Mouse (Mus musculus) MEL (cell line): Measurements from ENCODE around the gene Pigs. TPM values are rescaled to one million over a fixed set of nuclear protein-coding genes. Genes with fewer than 3 reads are reported as not detected.

ENCODE experiments used
- DNase-seq: peaks from one replicate; pipeline ENCODE4 v3.0.0; 2011; ENCODE audit warnings: low read depth, low spot score
- H3K27ac ChIP-seq: 2 replicates; pipeline ENCODE4 v1.5.1; 2012; ENCODE audit warnings: low read depth, mild to moderate bottlenecking, control low read depth, low read length, moderate library complexity; ENCODE audit not compliant: control insufficient read depth
- H3K27me3 ChIP-seq, 2 experiments: fragments of 150-350 bp in 1 of 2; sonication (generic) in 1 of 2; 2 replicates each; pipeline ENCODE4 v1.6.1; 2012; ENCODE audit warnings: low read length in 2 of 2, mild to moderate bottlenecking in 2 of 2, improper control_type of control experiment in 1 of 2, moderate library complexity in 1 of 2; ENCODE audit not compliant: insufficient read depth in 2 of 2, control insufficient read depth in 1 of 2
- H3K36me3 ChIP-seq, 2 experiments: 2 replicates each; pipeline ENCODE4 v1.6.1; 2012 to 2014; ENCODE audit warnings: low read length in 2 of 2, improper control_type of control experiment in 1 of 2, inconsistent platforms in 1 of 2, mild to moderate bottlenecking in 1 of 2; ENCODE audit not compliant: insufficient read depth in 2 of 2, control insufficient read depth in 1 of 2
- H3K4me1 ChIP-seq, 2 experiments: fragments of 150-350 bp in 1 of 2; sonication (generic) in 1 of 2; 2 replicates each; pipeline ENCODE4 v1.6.1; 2012; ENCODE audit warnings: low read length in 2 of 2, improper control_type of control experiment in 1 of 2, mild to moderate bottlenecking in 1 of 2; ENCODE audit not compliant: insufficient read depth in 2 of 2, control insufficient read depth in 1 of 2
- H3K4me3 ChIP-seq, 2 experiments: fragments of 150-350 bp in 1 of 2; sonication (generic) in 1 of 2; 2 replicates each; pipeline ENCODE4 v1.5.1; 2012; ENCODE audit warnings: low read depth in 2 of 2, low read length in 2 of 2, mild to moderate bottlenecking in 2 of 2, moderate library complexity in 2 of 2, control low read depth in 1 of 2, improper control_type of control experiment in 1 of 2; ENCODE audit not compliant: control insufficient read depth in 1 of 2, insufficient read depth in 1 of 2
- H3K79me2 ChIP-seq: 2 replicates; pipeline ENCODE4 v1.6.1; 2012; ENCODE audit warnings: mild to moderate bottlenecking, low read length, moderate library complexity; ENCODE audit not compliant: control insufficient read depth, poor library complexity, insufficient read depth
- H3K9ac ChIP-seq: 2 replicates; pipeline ENCODE4 v1.6.1; 2012; ENCODE audit warnings: low read depth, mild to moderate bottlenecking, control low read depth, low read length, moderate library complexity; ENCODE audit not compliant: control insufficient read depth, poor library complexity, severe bottlenecking
- H3K9me3 ChIP-seq: fragments of 150-350 bp; sonication (generic); replicated peaks from 2 replicates; pipeline ENCODE4 v1.6.1; 2012; ENCODE audit warnings: mild to moderate bottlenecking, low read length, improper control_type of control experiment, moderate library complexity; ENCODE audit not compliant: insufficient read depth
- BHLHE40 ChIP-seq: IDR thresholded peaks from 2 replicates; pipeline ENCODE4 v1.6.1; 2012; ENCODE audit warnings: low read depth, mild to moderate bottlenecking, inconsistent platforms, low read length, improper control_type of control experiment, borderline replicate concordance
- CHD1 ChIP-seq: IDR thresholded peaks from 2 replicates; pipeline ENCODE4 v1.6.1; 2012; ENCODE audit warnings: low read depth, mild to moderate bottlenecking, inconsistent platforms, low read length, improper control_type of control experiment
- CHD2 ChIP-seq: IDR thresholded peaks from 2 replicates; pipeline ENCODE4 v1.6.1; 2011; ENCODE audit warnings: low read length, improper control_type of control experiment
- CTCF ChIP-seq, 3 experiments: IDR thresholded peaks in 2 of 3; conservative IDR thresholded peaks in 1 of 3; 2 replicates each; pipeline ENCODE4 v1.5.1; 2011 to 2012; ENCODE audit warnings: low read length in 3 of 3, low read depth in 2 of 3, mild to moderate bottlenecking in 2 of 3, improper control_type of control experiment in 1 of 3, inconsistent platforms in 1 of 3, mixed read lengths in 1 of 3, moderate library complexity in 1 of 3; ENCODE audit not compliant: control insufficient read depth in 1 of 3, insufficient read depth in 1 of 3, poor library complexity in 1 of 3, severe bottlenecking in 1 of 3
- E2F4 ChIP-seq: IDR thresholded peaks from 2 replicates; pipeline ENCODE4 v1.6.1; 2011; ENCODE audit warnings: low read depth, low read length, improper control_type of control experiment, borderline replicate concordance
- ELF1 ChIP-seq: IDR thresholded peaks from 2 replicates; pipeline ENCODE4 v1.6.1; 2014; ENCODE audit warnings: low read depth, mild to moderate bottlenecking, inconsistent platforms, low read length, improper control_type of control experiment, moderate library complexity
- EP300 ChIP-seq, 2 experiments: IDR thresholded peaks; 2 replicates each; pipeline ENCODE4 v1.6.1; 2011; ENCODE audit warnings: improper control_type of control experiment in 2 of 2, low read length in 2 of 2, low read depth in 1 of 2, mild to moderate bottlenecking in 1 of 2
- ETS1 ChIP-seq: IDR thresholded peaks from 2 replicates; pipeline ENCODE4 v1.6.1; 2012; ENCODE audit warnings: low read depth, mild to moderate bottlenecking, inconsistent platforms, low read length, improper control_type of control experiment, moderate library complexity
- GABPA ChIP-seq: IDR thresholded peaks from 2 replicates; pipeline ENCODE4 v1.6.1; 2012; ENCODE audit warnings: low read depth, mild to moderate bottlenecking, inconsistent platforms, low read length, improper control_type of control experiment, moderate library complexity
- GATA1 ChIP-seq: IDR thresholded peaks from 2 replicates; pipeline ENCODE4 v1.6.1; 2011; ENCODE audit warnings: low read depth, low read length, improper control_type of control experiment
- HCFC1 ChIP-seq: IDR thresholded peaks from 2 replicates; pipeline ENCODE4 v1.6.1; 2012; ENCODE audit warnings: low read depth, mild to moderate bottlenecking, inconsistent platforms, low read length, improper control_type of control experiment, moderate library complexity
- JUND ChIP-seq: IDR thresholded peaks from 2 replicates; pipeline ENCODE4 v1.6.1; 2011; ENCODE audit warnings: low read depth, mild to moderate bottlenecking, improper control_type of control experiment, low read length
- MAFK ChIP-seq: IDR thresholded peaks from 2 replicates; pipeline ENCODE4 v1.6.1; 2011; ENCODE audit warnings: low read depth, mild to moderate bottlenecking, low read length, improper control_type of control experiment, borderline replicate concordance
- MAX ChIP-seq: IDR thresholded peaks from 2 replicates; pipeline ENCODE4 v1.6.1; 2011; ENCODE audit warnings: low read length, improper control_type of control experiment
- MAZ ChIP-seq: IDR thresholded peaks from 2 replicates; pipeline ENCODE4 v1.6.1; 2012; ENCODE audit warnings: low read depth, mild to moderate bottlenecking, inconsistent platforms, low read length, improper control_type of control experiment
- MEF2A ChIP-seq: IDR thresholded peaks from 2 replicates; pipeline ENCODE4 v1.6.1; 2014; ENCODE audit warnings: low read depth, mild to moderate bottlenecking, inconsistent platforms, low read length, improper control_type of control experiment; ENCODE audit not compliant: poor library complexity, insufficient replicate concordance, severe bottlenecking; ENCODE audit errors: extremely low read depth
- MXI1 ChIP-seq: IDR thresholded peaks from 2 replicates; pipeline ENCODE4 v1.6.1; 2011; ENCODE audit warnings: mild to moderate bottlenecking, low read depth, low read length, improper control_type of control experiment
- MYB ChIP-seq: IDR thresholded peaks from 2 replicates; pipeline ENCODE4 v1.6.1; 2011; ENCODE audit warnings: mild to moderate bottlenecking, low read depth, low read length, improper control_type of control experiment
- MYC ChIP-seq: IDR thresholded peaks from 2 replicates; pipeline ENCODE4 v1.6.1; 2011; ENCODE audit warnings: low read depth, mild to moderate bottlenecking, low read length, improper control_type of control experiment, moderate library complexity
- NELFE ChIP-seq: IDR thresholded peaks from 2 replicates; pipeline ENCODE4 v1.6.1; 2011; ENCODE audit warnings: low read depth, low read length, improper control_type of control experiment
- NRF1 ChIP-seq: IDR thresholded peaks from 2 replicates; pipeline ENCODE4 v1.6.1; 2014; ENCODE audit warnings: low read depth, mild to moderate bottlenecking, inconsistent platforms, low read length, improper control_type of control experiment, moderate library complexity; ENCODE audit not compliant: poor library complexity, insufficient read depth, severe bottlenecking
- POLR2A ChIP-seq, 2 experiments: IDR thresholded peaks; 2 replicates each; pipeline ENCODE4 v1.6.1; 2011 to 2012; ENCODE audit warnings: low read length in 2 of 2, mild to moderate bottlenecking in 2 of 2, control low read depth in 1 of 2, improper control_type of control experiment in 1 of 2, low read depth in 1 of 2, moderate library complexity in 1 of 2; ENCODE audit not compliant: control insufficient read depth in 1 of 2, insufficient read depth in 1 of 2, poor library complexity in 1 of 2
- POLR2AphosphoS2 ChIP-seq: IDR thresholded peaks from 2 replicates; pipeline ENCODE4 v1.6.1; 2011; ENCODE audit warnings: low read length, improper control_type of control experiment
- POLR2AphosphoS5 ChIP-seq: IDR thresholded peaks from 2 replicates; pipeline ENCODE4 v1.6.1; 2012; ENCODE audit warnings: low read depth, borderline replicate concordance, mild to moderate bottlenecking, inconsistent platforms, low read length, moderate library complexity, mixed read lengths
- RAD21 ChIP-seq: IDR thresholded peaks from 2 replicates; pipeline ENCODE4 v1.6.1; 2011; ENCODE audit warnings: mild to moderate bottlenecking, low read depth, low read length, improper control_type of control experiment
- RCOR1 ChIP-seq: IDR thresholded peaks from 2 replicates; pipeline ENCODE4 v1.6.1; 2012; ENCODE audit warnings: low read depth, mild to moderate bottlenecking, inconsistent platforms, low read length, improper control_type of control experiment
- SIN3A ChIP-seq: IDR thresholded peaks from 2 replicates; pipeline ENCODE4 v1.6.1; 2012; ENCODE audit warnings: low read length, improper control_type of control experiment, inconsistent platforms
- SMC3 ChIP-seq: IDR thresholded peaks from 2 replicates; pipeline ENCODE4 v1.6.1; 2011; ENCODE audit warnings: low read depth, low read length, improper control_type of control experiment
- TAL1 ChIP-seq: IDR thresholded peaks from 2 replicates; pipeline ENCODE4 v1.6.1; 2012; ENCODE audit warnings: mild to moderate bottlenecking, inconsistent platforms, low read length, moderate library complexity, mixed read lengths
- TBP ChIP-seq: IDR thresholded peaks from 2 replicates; pipeline ENCODE4 v1.8.0; 2011; ENCODE audit warnings: low read depth, low read length, improper control_type of control experiment
- TCF12 ChIP-seq: IDR thresholded peaks from 2 replicates; pipeline ENCODE4 v1.6.1; 2014; ENCODE audit warnings: low read depth, mild to moderate bottlenecking, inconsistent platforms, low read length, improper control_type of control experiment, moderate library complexity
- UBTF ChIP-seq: IDR thresholded peaks from 2 replicates; pipeline ENCODE4 v1.6.1; 2012; ENCODE audit warnings: low read depth, mild to moderate bottlenecking, inconsistent platforms, low read length, improper control_type of control experiment, moderate library complexity, borderline replicate concordance; ENCODE audit not compliant: insufficient read depth
- ZC3H11A ChIP-seq: IDR thresholded peaks from 2 replicates; pipeline ENCODE4 v1.6.1; 2012; ENCODE audit warnings: low read depth, mild to moderate bottlenecking, inconsistent platforms, low read length, improper control_type of control experiment
- ZKSCAN1 ChIP-seq: IDR thresholded peaks from 2 replicates; pipeline ENCODE4 v1.6.1; 2012; ENCODE audit warnings: low read depth, mild to moderate bottlenecking, inconsistent platforms, low read length, improper control_type of control experiment, moderate library complexity
- ZMIZ1 ChIP-seq: IDR thresholded peaks from 2 replicates; pipeline ENCODE4 v1.6.1; 2012; ENCODE audit warnings: low read depth, mild to moderate bottlenecking, inconsistent platforms, low read length, improper control_type of control experiment, moderate library complexity
- ZNF384 ChIP-seq: IDR thresholded peaks from 2 replicates; pipeline ENCODE4 v1.6.1; 2012; ENCODE audit warnings: low read depth, mild to moderate bottlenecking, inconsistent platforms, low read length, improper control_type of control experiment
- polyA plus RNA-seq, 2 experiments: library from polyadenylated mRNA; stranded (reverse) in 1 of 2; unstranded in 1 of 2; fragments of >175 nt in 1 of 2; fragments of >200 nt in 1 of 2; gene quantifications; 2 replicates each; pipeline versions ENCODE4 v1.2.1 to v1.2.4; 2012; ENCODE audit warnings: low replicate concordance in 2 of 2, low read depth in 1 of 2; ENCODE audit not compliant: insufficient read length in 2 of 2, insufficient read depth in 1 of 2, missing spikeins in 1 of 2
- total RNA-seq: library from RNA; depleted of rRNA; stranded (reverse); fragments of 300-350 nt; gene quantifications from 2 replicates; pipeline ENCODE4 v1.2.3, GENCODE M21; 2012

Pigs gene
- total and polyA plus RNA-seq, 3 experiments: 28.5 to 97.1 (median 51.2) TPM

- peak within 1 kb of the TSS; percentile 87 for H3K9ac ChIP-seq
- H3K79me2 ChIP-seq: peaks cover 32% of the 10 kb centered on the region
- peak within 1 kb of the TSS; percentile 91 for H3K27ac ChIP-seq
- no peaks in the 10 kb centered on the region for H3K9me3 ChIP-seq
- H3K4me1 ChIP-seq: peaks cover 15% of the 10 kb centered on the region in 2 experiments; a peak in 3 of 4 replicates
- peak within 1 kb of the TSS; percentile 79 to 87 for H3K4me3 ChIP-seq
- peaks cover 30 to 45% of the 10 kb centered on the region in 2 experiments for H3K36me3 ChIP-seq
- DNase-seq: peak; percentile 98
- no peaks in the 10 kb centered on the region for H3K27me3 ChIP-seq
- TF ChIP-seq ZC3H11A: no peak
- TF ChIP-seq ZMIZ1: peak; percentile 97
- TF ChIP-seq MAZ: no peak
- peak; percentile 45; the same call in 1 of the 2 replicates for TF ChIP-seq MYC
- peak; percentile 26; the same call in 1 of the 2 replicates for TF ChIP-seq MEF2A
- TF ChIP-seq ELF1: peak; percentile 48; the same call in 1 of the 2 replicates
- no peak for TF ChIP-seq JUND
- TF ChIP-seq ZNF384: no peak
- TF ChIP-seq EP300 (IDR thresholded peaks at IDR 0.05; ENCODE audit: low read depth in 1 of 2, low read length in 2 of 2): no peak
- TF ChIP-seq MAFK: no peak
- no peak for TF ChIP-seq MAX
- no peak for TF ChIP-seq GATA1
- peak; percentile 67 for TF ChIP-seq NRF1
- no peak for TF ChIP-seq ETS1
- peak; percentile 1; the same call in 1 of the 2 replicates for TF ChIP-seq RCOR1
- TF ChIP-seq POLR2A (IDR thresholded peaks at IDR 0.05; ENCODE audit: control insufficient read depth in 1 of 2, insufficient read depth in 1 of 2, low read depth in 1 of 2, low read length in 2 of 2, poor library complexity in 1 of 2): peak; percentile 97 to 99
- peak; percentile 87; the same call in 1 of the 2 replicates for TF ChIP-seq E2F4
- peak; percentile 99 for TF ChIP-seq POLR2AphosphoS2
- TF ChIP-seq NELFE: peak; percentile 98
- TF ChIP-seq TCF12: peak; percentile 82
- TF ChIP-seq GABPA: no peak
- peak; percentile 76; the same call in 1 of the 2 replicates for TF ChIP-seq POLR2AphosphoS5
- no peak for TF ChIP-seq CHD1
- TF ChIP-seq MXI1: peak; percentile 93
- TF ChIP-seq TBP: peak; percentile 97
- no peak for TF ChIP-seq CTCF (IDR thresholded peaks at IDR 0.05 in 2 of 3, conservative IDR thresholded peaks at IDR 0.05 in 1 of 3; ENCODE audit: control insufficient read depth in 1 of 3, insufficient read depth in 1 of 3, low read depth in 2 of 3, low read length in 3 of 3, poor library complexity in 1 of 3, severe bottlenecking in 1 of 3)
- TF ChIP-seq SMC3: no peak
- TF ChIP-seq TAL1: no peak
- peak; percentile 93 for TF ChIP-seq SIN3A
- TF ChIP-seq RAD21: no peak
- no peak for TF ChIP-seq MYB
- TF ChIP-seq UBTF: peak; percentile 35; the same call in 1 of the 2 replicates
- no peak for TF ChIP-seq CHD2
- peak; percentile 58 for TF ChIP-seq HCFC1
- no peak for TF ChIP-seq ZKSCAN1
- TF ChIP-seq BHLHE40: no peak
Observed at GRCm38 (mm10) chr11:78301357-78302084, 26.7 kb upstream of the Pigs start, which contains the start of gene Spag5. Gene Spag5 (plus strand): TSS chr11:78301529.
